Mouse (Mus musculus): ENCODE results near the gene Zfp800. TPM values are rescaled to one million over a fixed set of nuclear protein-coding genes. Genes with fewer than 3 reads are reported as not detected.
A peak's percentile ranks its signal among the peaks of the same experiment; 100 is the strongest.

Gene Zfp800
- polyA plus RNA-seq, 1 experiment from 2014 or later = 23.2 TPM

DNA sequence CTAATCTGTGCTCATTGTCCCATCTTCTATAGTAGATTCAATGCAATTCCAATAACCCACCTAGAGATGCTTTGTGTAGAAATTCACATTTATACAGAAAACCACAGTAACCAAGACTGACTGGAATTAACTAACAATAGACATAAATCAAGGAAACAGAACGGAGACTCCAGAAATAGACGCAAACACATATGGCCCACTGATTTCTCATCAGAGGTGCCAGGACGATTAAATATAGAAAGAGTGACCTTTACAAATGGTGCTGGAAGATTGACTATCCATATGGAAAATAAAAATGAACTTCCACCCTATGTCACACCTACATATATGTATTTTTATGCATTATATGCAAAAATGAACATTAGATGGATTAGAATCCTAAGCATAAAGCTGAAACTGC, 65.3 kb downstream of the Zfp800 start:
- H3K27me3 ChIP-seq (ENCODE audit: control insufficient read depth, insufficient read depth, low read length) = no peaks in the 10 kb centered on the region
- no peaks in the 10 kb centered on the region for H3K4me1 ChIP-seq (ENCODE audit: control insufficient read depth, insufficient read depth, low read length)
- H3K4me2 ChIP-seq (replicated peaks; ENCODE audit: low read depth, low read length) = no peak overlapping the region
- no peak overlapping the region for H3K9ac ChIP-seq (ENCODE audit: low read depth, low read length)
- no peak overlapping the region for H3K4me3 ChIP-seq (ENCODE audit: low read length)
- ATAC-seq (ENCODE audit: low FRiP score, low TSS enrichment) = no peak
- no peak overlapping the region for H3K27ac ChIP-seq (ENCODE audit: low read depth, low read length)
- 81% methylated on average over 3 of the region's 3 CpGs for WGBS
- no peaks in the 10 kb centered on the region for H3K9me3 ChIP-seq (ENCODE audit: control insufficient read depth, low read length)
- H3K36me3 ChIP-seq (ENCODE audit: control insufficient read depth, insufficient read depth, low read length) = no peaks in the 10 kb centered on the region

DNA sequence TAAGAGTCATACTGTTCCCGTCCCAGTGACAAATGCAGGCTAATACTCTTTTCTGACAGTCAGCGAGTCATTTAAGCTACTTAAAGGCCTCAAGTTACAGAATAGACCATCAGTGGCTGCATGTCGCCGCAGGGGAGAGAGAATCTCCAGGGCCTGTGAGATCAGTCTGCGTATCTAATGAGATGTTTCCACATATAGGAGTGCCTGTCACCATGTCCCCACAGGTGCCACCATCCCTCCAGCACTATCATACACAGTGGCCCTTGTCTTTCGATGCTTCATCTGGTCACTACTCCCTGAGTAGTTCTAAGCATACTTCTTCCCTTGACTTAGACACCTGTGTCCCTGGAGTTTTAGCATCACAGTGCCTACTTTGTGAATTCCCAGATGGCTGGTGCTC, 68.0 kb downstream of the Zfp800 start:
- H3K4me1 ChIP-seq (ENCODE audit: control insufficient read depth, insufficient read depth, low read length) = no peaks in the 10 kb centered on the region
- 59% methylated on average over 6 of the region's 6 CpGs for WGBS
- no peaks in the 10 kb centered on the region for H3K36me3 ChIP-seq (ENCODE audit: control insufficient read depth, insufficient read depth, low read length)
- H3K9me3 ChIP-seq (ENCODE audit: control insufficient read depth, low read length) = no peaks in the 10 kb centered on the region
- H3K4me2 ChIP-seq (replicated peaks; ENCODE audit: low read depth, low read length) = no peak overlapping the region
- no peak overlapping the region for H3K27ac ChIP-seq (ENCODE audit: low read depth, low read length)
- no peak overlapping the region for H3K4me3 ChIP-seq (ENCODE audit: low read length)
- ATAC-seq (ENCODE audit: low FRiP score, low TSS enrichment) = no peak
- H3K27me3 ChIP-seq (ENCODE audit: control insufficient read depth, insufficient read depth, low read length) = no peaks in the 10 kb centered on the region
- no peak overlapping the region for H3K9ac ChIP-seq (ENCODE audit: low read depth, low read length)

DNA sequence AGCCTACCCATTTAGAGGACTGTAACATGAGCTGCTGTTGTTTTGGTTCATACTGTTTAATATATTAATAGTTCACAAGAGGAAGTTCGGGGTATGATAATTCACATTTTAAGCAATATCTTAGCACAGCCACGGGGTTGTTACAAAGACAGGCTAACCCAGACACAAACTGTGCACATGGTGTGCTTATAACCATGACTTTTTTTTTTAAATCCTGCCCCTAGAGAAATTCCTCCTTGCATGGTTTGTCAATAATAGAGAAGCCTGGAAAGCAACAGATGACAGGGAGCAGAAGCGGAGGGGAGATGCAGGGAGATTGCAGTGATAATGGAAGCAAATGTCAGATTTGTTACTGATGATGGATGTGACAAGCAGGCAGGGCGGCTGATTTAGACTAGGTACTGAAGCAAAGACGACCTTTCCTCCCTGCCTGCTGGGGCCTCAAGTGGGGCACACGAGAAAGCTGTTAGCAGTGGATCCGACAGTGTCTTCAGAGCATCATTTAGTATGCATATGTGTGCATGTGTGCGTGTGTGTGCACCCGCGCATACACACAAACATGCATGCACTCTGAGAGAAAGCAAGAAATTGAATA, 68.7 kb downstream of the Zfp800 start:
- no peak for ATAC-seq (ENCODE audit: low FRiP score, low TSS enrichment)
- H3K9me3 ChIP-seq (ENCODE audit: control insufficient read depth, low read length) = no peaks in the 10 kb centered on the region
- 65% methylated on average over 10 of the region's 10 CpGs for WGBS
- no peak overlapping the region for H3K9ac ChIP-seq (ENCODE audit: low read depth, low read length)
- no peak overlapping the region for H3K4me2 ChIP-seq (replicated peaks; ENCODE audit: low read depth, low read length)
- H3K27ac ChIP-seq (ENCODE audit: low read depth, low read length) = no peak overlapping the region
- H3K4me3 ChIP-seq (ENCODE audit: low read length) = no peak overlapping the region
- no peaks in the 10 kb centered on the region for H3K36me3 ChIP-seq (ENCODE audit: control insufficient read depth, insufficient read depth, low read length)
- no peaks in the 10 kb centered on the region for H3K4me1 ChIP-seq (ENCODE audit: control insufficient read depth, insufficient read depth, low read length)
- no peaks in the 10 kb centered on the region for H3K27me3 ChIP-seq (ENCODE audit: control insufficient read depth, insufficient read depth, low read length)

DNA sequence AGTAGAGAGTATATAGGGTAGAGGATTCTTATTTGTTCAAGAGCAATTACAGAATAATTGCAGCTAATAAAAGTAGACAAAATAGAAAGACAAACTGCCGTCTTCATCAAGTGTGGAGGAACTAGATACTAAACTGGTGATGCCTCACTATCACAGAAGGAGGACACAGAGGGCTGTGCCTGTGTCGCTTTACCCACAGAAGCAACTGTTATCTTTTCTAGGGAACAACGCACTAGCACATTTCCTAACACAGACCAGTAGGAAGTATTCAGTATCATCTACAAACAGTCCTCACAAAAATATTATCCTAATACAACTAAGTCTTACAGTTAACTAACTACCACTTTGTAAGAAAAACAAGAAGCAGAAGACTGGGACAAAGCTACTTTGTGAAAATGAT, 71.1 kb downstream of the Zfp800 start:
- ATAC-seq (ENCODE audit: low FRiP score, low TSS enrichment) = no peak
- H3K9ac ChIP-seq (ENCODE audit: low read depth, low read length) = no peak overlapping the region
- no peak overlapping the region for H3K27ac ChIP-seq (ENCODE audit: low read depth, low read length)
- H3K27me3 ChIP-seq (ENCODE audit: control insufficient read depth, insufficient read depth, low read length) = no peaks in the 10 kb centered on the region
- H3K4me1 ChIP-seq (ENCODE audit: control insufficient read depth, insufficient read depth, low read length) = no peaks in the 10 kb centered on the region
- H3K36me3 ChIP-seq (ENCODE audit: control insufficient read depth, insufficient read depth, low read length) = no peaks in the 10 kb centered on the region
- no peak overlapping the region for H3K4me2 ChIP-seq (replicated peaks; ENCODE audit: low read depth, low read length)
- H3K9me3 ChIP-seq (ENCODE audit: control insufficient read depth, low read length) = peaks cover 5% of the 10 kb centered on the region; the same call in 1 of the 2 replicates
- 82% methylated on average over 3 of the region's 3 CpGs for WGBS
- H3K4me3 ChIP-seq (ENCODE audit: low read length) = no peak overlapping the region

DNA sequence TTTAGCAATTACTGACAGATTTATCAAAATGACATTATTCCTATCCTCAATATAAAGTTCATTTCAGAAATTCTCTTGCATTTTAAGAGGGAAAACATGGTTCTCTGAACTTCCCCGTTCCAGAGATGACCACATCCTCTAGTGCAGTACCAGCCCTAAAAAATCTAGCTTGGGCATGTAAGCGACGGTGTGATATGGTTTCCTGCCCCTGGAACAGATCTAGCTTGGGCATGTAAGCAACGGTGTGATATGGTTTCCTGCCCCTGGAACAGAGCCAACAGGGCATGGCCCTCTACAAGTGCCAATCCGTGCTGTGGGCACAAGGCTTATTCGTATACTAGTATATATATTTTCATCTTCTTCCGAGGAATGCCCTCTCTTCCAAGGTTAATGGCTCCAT, 75.4 kb downstream of the Zfp800 start:
- no peak overlapping the region for H3K27ac ChIP-seq (ENCODE audit: low read depth, low read length)
- ATAC-seq (ENCODE audit: low FRiP score, low TSS enrichment) = no peak
- WGBS = 90% methylated on average over 7 of the region's 7 CpGs
- no peak overlapping the region for H3K4me2 ChIP-seq (replicated peaks; ENCODE audit: low read depth, low read length)
- no peak overlapping the region for H3K4me3 ChIP-seq (ENCODE audit: low read length)
- H3K9ac ChIP-seq (ENCODE audit: low read depth, low read length) = no peak overlapping the region
- H3K27me3 ChIP-seq (ENCODE audit: control insufficient read depth, insufficient read depth, low read length) = no peaks in the 10 kb centered on the region
- peaks cover 5% of the 10 kb centered on the region; the same call in 1 of the 2 replicates for H3K9me3 ChIP-seq (ENCODE audit: control insufficient read depth, low read length)
- no peaks in the 10 kb centered on the region for H3K4me1 ChIP-seq (ENCODE audit: control insufficient read depth, insufficient read depth, low read length)
- no peaks in the 10 kb centered on the region for H3K36me3 ChIP-seq (ENCODE audit: control insufficient read depth, insufficient read depth, low read length)

DNA sequence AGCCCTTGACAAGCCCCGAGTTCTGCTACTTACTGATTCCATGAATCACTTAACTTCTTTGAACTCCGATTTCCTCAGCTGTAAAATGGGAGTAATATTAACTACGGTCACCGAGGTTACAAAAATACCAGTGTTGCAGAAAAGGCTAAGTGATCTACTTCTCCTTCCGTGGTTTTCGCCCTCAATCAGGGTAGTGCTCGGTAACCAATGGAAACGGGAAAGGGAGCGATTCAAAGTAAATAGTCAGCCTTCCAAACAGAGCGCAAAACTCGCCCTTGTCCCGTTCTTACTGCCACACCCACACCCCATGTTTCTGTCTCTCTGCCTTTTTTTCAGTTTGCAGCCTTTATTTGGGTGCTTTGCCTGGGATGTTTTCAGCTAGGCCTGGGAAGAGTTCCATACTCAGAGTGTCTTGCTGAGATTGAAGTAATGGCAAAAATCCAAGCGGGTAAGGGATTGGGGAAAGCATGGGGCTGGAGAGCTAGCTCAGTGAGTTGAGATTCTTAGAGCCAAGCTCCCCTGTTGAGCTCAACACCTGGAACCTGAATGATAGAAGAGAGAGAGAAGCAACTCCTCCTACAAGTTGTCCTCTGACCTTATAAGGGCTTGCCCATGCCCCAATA, 78.0 kb downstream of the Zfp800 start:
- ATAC-seq (ENCODE audit: low FRiP score, low TSS enrichment) = peak; percentile 76
- 35% methylated on average over 13 of the region's 13 CpGs for WGBS

DNA sequence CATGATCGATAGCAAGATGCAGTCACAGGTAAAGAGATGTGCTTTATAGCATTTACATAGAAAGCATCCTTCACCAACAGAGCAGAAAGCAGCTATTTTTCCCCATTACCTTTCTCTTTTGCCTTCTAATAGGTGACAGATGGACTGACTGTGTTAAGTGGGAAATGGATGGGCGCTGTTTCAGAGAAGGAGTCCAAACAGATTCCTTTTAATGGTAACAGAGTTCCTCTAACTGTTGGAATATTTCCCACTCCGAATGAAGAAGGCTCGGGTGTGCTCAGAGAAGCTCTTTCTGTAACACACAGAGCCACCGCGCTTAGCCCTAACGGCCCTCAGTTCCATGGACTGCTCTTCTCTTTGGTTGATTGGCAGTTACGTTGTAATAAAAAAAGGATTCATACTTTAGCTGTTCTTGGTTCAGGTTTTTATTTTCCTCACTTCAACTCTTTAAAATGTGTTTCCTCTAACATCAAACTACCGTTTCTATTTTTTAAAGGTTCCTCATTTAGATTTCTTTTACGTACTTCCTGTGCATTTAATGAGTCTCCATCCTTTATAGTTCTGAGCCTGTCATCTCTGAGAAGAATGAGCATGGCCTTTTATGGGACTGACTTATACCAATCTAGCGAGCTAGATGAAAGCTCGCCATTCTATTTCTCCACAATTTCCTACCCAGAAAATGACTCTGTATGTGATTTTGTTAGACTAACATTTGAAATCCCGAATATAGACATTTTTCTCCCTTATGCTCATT, 78.8 kb downstream of the Zfp800 start:
- no peak overlapping the region for H3K27ac ChIP-seq (ENCODE audit: low read depth, low read length)
- H3K9ac ChIP-seq (ENCODE audit: low read depth, low read length) = no peak overlapping the region
- H3K4me2 ChIP-seq (replicated peaks; ENCODE audit: low read depth, low read length) = peak overlapping the region; percentile 2; the same call in 1 of the 2 replicates
- ATAC-seq (ENCODE audit: low FRiP score, low TSS enrichment) = peak; percentile 49; the same call in 1 of the 2 replicates
- no peak overlapping the region for H3K4me3 ChIP-seq (ENCODE audit: low read length)
- H3K36me3 ChIP-seq (ENCODE audit: control insufficient read depth, insufficient read depth, low read length) = no peaks in the 10 kb centered on the region
- H3K4me1 ChIP-seq (ENCODE audit: control insufficient read depth, insufficient read depth, low read length) = no peaks in the 10 kb centered on the region
- no peaks in the 10 kb centered on the region for H3K27me3 ChIP-seq (ENCODE audit: control insufficient read depth, insufficient read depth, low read length)
- H3K9me3 ChIP-seq (ENCODE audit: control insufficient read depth, low read length) = peaks cover 5% of the 10 kb centered on the region; the same call in 1 of the 2 replicates
- 58% methylated on average over 13 of the region's 13 CpGs for WGBS

More for the DNA sequence above, 78.0 kb downstream of the Zfp800 start:
- Histone ChIP-seq H3K36me3 (ENCODE audit: control insufficient read depth, insufficient read depth, low read length) (no peaks in the 10 kb centered on the region), H3K9ac (ENCODE audit: low read depth, low read length) (no peak overlapping the region), H3K27ac (ENCODE audit: low read depth, low read length) (no peak overlapping the region), H3K4me3 (ENCODE audit: low read length) (no peak overlapping the region), H3K4me1 (ENCODE audit: control insufficient read depth, insufficient read depth, low read length) (no peaks in the 10 kb centered on the region), H3K4me2 (replicated peaks; ENCODE audit: low read depth, low read length) (0 out of 2 replicates have a peak overlapping the region, but pooled peaks have one; percentile 2), H3K9me3 (ENCODE audit: control insufficient read depth, low read length) (peaks cover 5% of the 10 kb centered on the region; the same call in 1 of the 2 replicates), H3K27me3 (ENCODE audit: control insufficient read depth, insufficient read depth, low read length) (no peaks in the 10 kb centered on the region)

DNA sequence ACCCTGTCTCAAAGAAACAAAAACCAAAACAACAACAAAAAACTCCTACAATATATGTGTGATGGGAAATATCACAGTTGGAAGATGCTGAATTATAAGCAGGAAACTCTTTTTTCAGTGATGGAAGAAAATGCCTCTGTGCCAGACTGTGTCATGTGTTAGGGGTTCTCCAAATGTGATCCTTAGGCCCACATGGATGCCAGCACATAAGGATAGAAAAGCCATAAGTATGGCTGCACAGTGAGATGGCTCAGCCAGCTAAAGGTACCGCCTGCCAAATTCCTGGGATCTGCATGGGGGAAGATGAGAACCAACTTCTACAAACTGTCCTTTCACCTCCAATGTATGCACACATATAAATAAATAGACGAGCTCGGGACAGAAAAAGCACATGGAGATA, 82.6 kb downstream of the Zfp800 start:
- no peak for ATAC-seq (ENCODE audit: low FRiP score, low TSS enrichment)
- 90% methylated on average over 3 of the region's 3 CpGs for WGBS
- Histone ChIP-seq H3K27ac (ENCODE audit: low read depth, low read length) (no peak overlapping the region), H3K4me2 (replicated peaks; ENCODE audit: low read depth, low read length) (no peak overlapping the region), H3K4me1 (ENCODE audit: control insufficient read depth, insufficient read depth, low read length) (no peaks in the 10 kb centered on the region), H3K9me3 (ENCODE audit: control insufficient read depth, low read length) (no peaks in the 10 kb centered on the region), H3K36me3 (ENCODE audit: control insufficient read depth, insufficient read depth, low read length) (no peaks in the 10 kb centered on the region), H3K4me3 (ENCODE audit: low read length) (no peak overlapping the region), H3K9ac (ENCODE audit: low read depth, low read length) (no peak overlapping the region), H3K27me3 (ENCODE audit: control insufficient read depth, insufficient read depth, low read length) (no peaks in the 10 kb centered on the region)

DNA sequence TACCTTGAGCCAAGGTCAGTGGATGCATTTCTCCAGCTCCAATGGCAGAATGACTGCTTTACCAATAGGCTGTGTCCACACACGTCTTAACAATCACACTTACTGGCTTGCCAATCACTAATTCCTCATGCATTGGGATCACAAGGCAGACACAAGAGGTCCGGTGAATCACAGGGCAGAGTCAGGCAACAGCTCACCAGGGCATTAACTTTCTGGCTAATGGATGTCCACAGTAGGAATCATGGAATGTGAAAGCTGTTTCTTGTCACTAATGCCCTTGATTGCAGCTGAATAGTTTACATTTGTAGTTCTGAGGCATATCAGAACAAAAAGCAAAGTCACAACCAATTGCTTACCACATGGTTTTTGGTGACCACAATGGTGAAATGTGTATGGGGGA, 85.7 kb downstream of the Zfp800 start:
- H3K27ac ChIP-seq (ENCODE audit: low read depth, low read length) = no peak overlapping the region
- H3K4me1 ChIP-seq (ENCODE audit: control insufficient read depth, insufficient read depth, low read length) = no peaks in the 10 kb centered on the region
- no peak for ATAC-seq (ENCODE audit: low FRiP score, low TSS enrichment)
- whole genome bisulfite sequencing = 65% methylated on average over 2 of the region's 2 CpGs
- no peaks in the 10 kb centered on the region for H3K27me3 ChIP-seq (ENCODE audit: control insufficient read depth, insufficient read depth, low read length)
- H3K36me3 ChIP-seq (ENCODE audit: control insufficient read depth, insufficient read depth, low read length) = no peaks in the 10 kb centered on the region
- no peak overlapping the region for H3K4me3 ChIP-seq (ENCODE audit: low read length)
- no peaks in the 10 kb centered on the region for H3K9me3 ChIP-seq (ENCODE audit: control insufficient read depth, low read length)
- H3K9ac ChIP-seq (ENCODE audit: low read depth, low read length) = no peak overlapping the region
- H3K4me2 ChIP-seq (replicated peaks; ENCODE audit: low read depth, low read length) = no peak overlapping the region

All from kidney, embryonic 14.5 days (tissue).